Mouse (Mus musculus) neural tube, embryonic 14.5 days (tissue): ENCODE data around the gene Slc22a12. TPM values are rescaled to one million over a fixed set of nuclear protein-coding genes. Genes with fewer than 3 reads are reported as not detected.

Experiments used
- ATAC-seq: fragments of 200-750 bp; cut with Nextera tagmentation; 2 replicates; pipeline ENCODE4 v1.8.0; 2017; ENCODE audit warnings: low read depth, mild to moderate bottlenecking, moderate TSS enrichment, moderate library complexity
- H3K27ac ChIP-seq: fragments of 300-500 bp; sonication (generic); 2 replicates; pipeline ENCODE4 v1.5.1; 2014; ENCODE audit warnings: low read depth, mild to moderate bottlenecking, control low read depth, low read length, moderate library complexity, mixed read lengths
- H3K27me3 ChIP-seq: fragments of 300-500 bp; sonication (generic); 2 replicates; pipeline ENCODE4 v1.6.1; 2014; ENCODE audit warnings: low read length; ENCODE audit not compliant: control insufficient read depth, insufficient read depth
- H3K36me3 ChIP-seq: fragments of 300-500 bp; sonication (generic); 2 replicates; pipeline ENCODE4 v1.6.1; 2014; ENCODE audit warnings: low read length, mixed read lengths; ENCODE audit not compliant: control insufficient read depth, insufficient read depth
- H3K4me1 ChIP-seq: fragments of 300-500 bp; sonication (generic); 2 replicates; pipeline ENCODE4 v1.6.1; 2014; ENCODE audit warnings: low read length; ENCODE audit not compliant: control insufficient read depth, insufficient read depth
- H3K4me2 ChIP-seq: fragments of 300-500 bp; sonication (generic); 2 replicates; pipeline ENCODE4 v1.6.1; 2014; ENCODE audit warnings: mild to moderate bottlenecking, low read depth, low read length, control low read depth
- H3K4me3 ChIP-seq: fragments of 300-500 bp; sonication (generic); 2 replicates; pipeline ENCODE4 v1.5.1; 2014; ENCODE audit warnings: low read depth, low read length, control low read depth, mixed read lengths
- H3K9ac ChIP-seq: fragments of 300-500 bp; sonication (generic); replicated peaks from 2 replicates; pipeline ENCODE4 v1.6.1; 2014; ENCODE audit warnings: low read depth, mild to moderate bottlenecking, control low read depth, low read length, mixed read lengths
- H3K9me3 ChIP-seq: fragments of 300-500 bp; sonication (generic); 2 replicates; pipeline ENCODE4 v1.6.1; 2016; ENCODE audit warnings: low read length; ENCODE audit not compliant: control insufficient read depth
- WGBS: fragments of 180-500 bp; shearing (Covaris S2); extraction: QIAGEN DNeasy Blood & Tissue Kit; methylation state at CpG from one replicate; pipeline ENCODE4 v1.1.7; 2014; 5-methylcytosine and 5-hydroxymethylcytosine counted together
- polyA plus RNA-seq: library from polyadenylated mRNA; unstranded; fragments of >200 nt; fragmentation: Nextera tagmentation; extraction: Ambion mirVana; gene quantifications from 2 replicates; pipeline ENCODE4 v1.2.1, GENCODE M21; 2014

The Slc22a12 gene
- polyA plus RNA-seq, 1 experiment from 2014 or later: 0.11 TPM

DNA sequence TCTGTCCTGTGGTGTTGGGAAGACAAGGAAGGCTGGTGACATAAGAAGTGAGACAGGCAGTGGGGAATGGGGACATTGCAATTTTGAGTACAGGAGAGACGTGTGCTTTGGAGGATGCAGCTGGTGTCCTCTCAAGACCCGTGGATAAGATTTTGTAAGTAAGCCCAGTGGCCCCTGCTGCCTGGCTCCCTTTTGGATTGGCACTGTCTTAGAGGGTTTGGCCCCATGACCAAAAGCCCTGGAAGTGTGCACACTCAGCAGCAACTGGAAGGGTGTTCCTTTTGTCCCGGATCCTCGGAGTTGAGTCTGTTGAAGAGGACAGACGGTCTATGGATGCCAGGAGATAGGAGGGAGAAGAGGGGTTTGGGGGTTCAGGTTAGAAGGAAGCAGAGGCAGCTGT lies 2.6 kb upstream of the Slc22a12 start:
- Histone ChIP-seq H3K4me1 (no peaks in the 10 kb centered on the region), H3K36me3 (no peaks in the 10 kb centered on the region), H3K27me3 (no peaks in the 10 kb centered on the region), H3K9me3 (no peaks in the 10 kb centered on the region), H3K4me2 (no peak overlapping the region), H3K9ac (no peak overlapping the region), H3K4me3 (no peak overlapping the region), H3K27ac (no peak overlapping the region)
- WGBS: 94% methylated on average over 5 of the region's 5 CpGs
- ATAC-seq: no peak

GRCm38 (mm10) chr19:6544712-6545111 lies 1.9 kb upstream of the Slc22a12 start:
- no peak for ATAC-seq

DNA sequence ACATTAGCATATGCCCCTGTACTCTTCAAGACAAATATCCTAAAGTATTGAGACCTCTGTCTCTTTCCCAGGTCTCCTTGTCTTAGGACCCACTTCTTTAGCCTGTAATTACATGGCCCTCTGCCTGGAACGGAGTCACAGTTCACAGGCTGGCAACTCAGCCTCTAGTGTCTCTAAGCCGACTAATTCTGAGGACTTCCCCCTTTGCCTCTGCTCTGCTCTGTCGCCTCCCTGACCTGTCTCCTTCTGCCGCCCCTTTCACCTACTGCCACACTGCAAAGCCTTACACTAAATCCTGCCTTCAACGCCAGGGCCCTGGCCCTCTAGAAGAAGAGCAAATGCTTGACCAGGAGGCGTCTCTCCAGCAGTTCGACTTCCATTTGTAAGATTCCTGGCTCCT lies 686 bp upstream of the Slc22a12 start:
- Histone ChIP-seq H3K27me3 (no peaks in the 10 kb centered on the region), H3K9me3 (no peaks in the 10 kb centered on the region), H3K9ac (no peak overlapping the region), H3K4me3 (no peak overlapping the region), H3K36me3 (no peaks in the 10 kb centered on the region), H3K4me2 (no peak overlapping the region), H3K4me1 (no peaks in the 10 kb centered on the region), H3K27ac (no peak overlapping the region)
- 58% methylated on average over 7 of the region's 7 CpGs for WGBS
- ATAC-seq: no peak

More at GRCm38 (mm10) chr19:6544712-6545111, 1.9 kb upstream of the Slc22a12 start:
- Histone ChIP-seq H3K9me3 (no peaks in the 10 kb centered on the region), H3K4me2 (no peak overlapping the region), H3K27ac (no peak overlapping the region), H3K27me3 (no peaks in the 10 kb centered on the region), H3K4me3 (no peak overlapping the region), H3K4me1 (no peaks in the 10 kb centered on the region), H3K9ac (no peak overlapping the region), H3K36me3 (no peaks in the 10 kb centered on the region)
- 88% methylated on average over 13 of the region's 13 CpGs for WGBS

- no peaks in the 10 kb centered on the region for H3K27me3 ChIP-seq
- H3K9ac ChIP-seq: no peak overlapping the region
- no peak overlapping the region for H3K4me2 ChIP-seq
- ATAC-seq: no peak
- no peaks in the 10 kb centered on the region for H3K36me3 ChIP-seq
- no peak overlapping the region for H3K4me3 ChIP-seq
- H3K9me3 ChIP-seq: no peaks in the 10 kb centered on the region
- no peak overlapping the region for H3K27ac ChIP-seq
- 92% methylated on average over 6 of the region's 6 CpGs for WGBS
- no peaks in the 10 kb centered on the region for H3K4me1 ChIP-seq
These were observed 177 bp upstream of the Slc22a12 start for GRCm38 (mm10) chr19:6543035-6543383.

GRCm38 (mm10) chr19:6541521-6541920 lies 1.3 kb downstream of the Slc22a12 start:
- Histone ChIP-seq H3K36me3 (no peaks in the 10 kb centered on the region), H3K4me1 (no peaks in the 10 kb centered on the region), H3K9me3 (no peaks in the 10 kb centered on the region), H3K27ac (no peak overlapping the region), H3K9ac (no peak overlapping the region), H3K27me3 (no peaks in the 10 kb centered on the region), H3K4me2 (no peak overlapping the region), H3K4me3 (no peak overlapping the region)
- 90% methylated on average over 7 of the region's 7 CpGs for WGBS
- no peak for ATAC-seq

GRCm38 (mm10) chr19:6540191-6540590 lies 2.6 kb downstream of the Slc22a12 start:
- 90% methylated on average over 6 of the region's 6 CpGs for WGBS
- Histone ChIP-seq H3K9me3 (no peaks in the 10 kb centered on the region), H3K27me3 (no peaks in the 10 kb centered on the region), H3K4me1 (no peaks in the 10 kb centered on the region), H3K4me3 (no peak overlapping the region), H3K36me3 (no peaks in the 10 kb centered on the region), H3K4me2 (no peak overlapping the region), H3K27ac (no peak overlapping the region), H3K9ac (no peak overlapping the region)
- ATAC-seq: no peak

- 75% methylated on average over 4 of the region's 4 CpGs for WGBS
- Histone ChIP-seq H3K27ac (no peak overlapping the region), H3K36me3 (no peaks in the 10 kb centered on the region), H3K4me2 (no peak overlapping the region), H3K4me3 (no peak overlapping the region), H3K27me3 (no peaks in the 10 kb centered on the region), H3K4me1 (no peaks in the 10 kb centered on the region), H3K9ac (no peak overlapping the region), H3K9me3 (no peaks in the 10 kb centered on the region)
- no peak for ATAC-seq
These were observed 3.2 kb downstream of the Slc22a12 start for GRCm38 (mm10) chr19:6539592-6539991.

DNA sequence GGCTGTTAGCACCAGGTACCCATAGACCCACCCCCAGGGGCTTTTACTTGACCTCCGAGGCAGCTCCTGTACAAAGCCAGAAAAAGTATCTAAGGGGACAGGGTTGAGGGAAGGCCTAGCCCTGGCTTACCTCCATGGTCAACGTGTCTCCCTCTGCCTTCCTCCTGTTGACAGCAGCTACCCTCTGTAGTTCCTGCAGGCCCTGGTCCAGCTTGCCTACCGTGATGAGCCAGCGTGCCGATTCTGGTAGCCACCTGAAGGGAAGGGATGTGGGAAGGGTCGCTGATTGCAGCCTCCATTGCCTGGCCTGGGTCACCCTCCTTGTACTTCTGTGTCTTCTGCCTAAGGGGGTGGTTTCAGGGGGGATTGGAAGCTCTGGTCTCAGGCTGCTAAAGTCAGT lies 4.3 kb downstream of the Slc22a12 start:
- WGBS: 94% methylated on average over 6 of the region's 6 CpGs

DNA sequence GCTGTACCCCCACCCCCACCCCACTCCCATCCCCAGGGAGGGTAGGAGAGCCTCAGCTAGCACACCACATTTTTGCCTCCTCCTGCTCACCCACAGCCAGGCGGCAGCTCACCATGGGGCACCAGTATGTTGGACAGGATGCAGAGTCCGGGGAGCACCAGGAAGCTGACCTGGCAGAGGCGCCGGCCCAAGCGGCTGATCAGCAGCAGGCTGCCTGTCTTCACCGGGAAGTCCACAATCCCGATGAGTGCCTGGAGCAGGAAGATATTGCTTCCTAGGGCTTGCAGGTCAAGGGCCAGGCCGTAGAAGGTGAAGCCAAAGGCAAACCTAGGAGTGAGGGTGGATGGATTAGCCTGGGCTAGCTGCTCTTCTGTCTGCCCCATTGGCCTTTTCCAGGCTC lies 5.3 kb downstream of the Slc22a12 start:
- H3K4me2 ChIP-seq: no peak overlapping the region
- H3K27ac ChIP-seq: no peak overlapping the region
- WGBS: 74% methylated on average over 8 of the region's 8 CpGs
- H3K9ac ChIP-seq: no peak overlapping the region
- ATAC-seq: no peak
- H3K36me3 ChIP-seq: no peaks in the 10 kb centered on the region
- no peak overlapping the region for H3K4me3 ChIP-seq
- no peaks in the 10 kb centered on the region for H3K9me3 ChIP-seq
- H3K27me3 ChIP-seq: no peaks in the 10 kb centered on the region
- H3K4me1 ChIP-seq: peaks cover 6% of the 10 kb centered on the region; the same call in 1 of the 2 replicates

More for the DNA sequence above, 4.3 kb downstream of the Slc22a12 start:
- H3K27ac ChIP-seq: no peak overlapping the region
- no peaks in the 10 kb centered on the region for H3K36me3 ChIP-seq
- no peak overlapping the region for H3K4me2 ChIP-seq
- no peak overlapping the region for H3K9ac ChIP-seq
- no peaks in the 10 kb centered on the region for H3K27me3 ChIP-seq
- no peaks in the 10 kb centered on the region for H3K4me1 ChIP-seq
- no peak for ATAC-seq
- no peak overlapping the region for H3K4me3 ChIP-seq
- no peaks in the 10 kb centered on the region for H3K9me3 ChIP-seq

GRCm38 (mm10) chr19:6536696-6537095 lies 6.1 kb downstream of the Slc22a12 start:
- WGBS: 66% methylated on average over 6 of the region's 6 CpGs
- Histone ChIP-seq H3K27ac (no peak overlapping the region), H3K4me3 (no peak overlapping the region), H3K9me3 (no peaks in the 10 kb centered on the region), H3K4me2 (no peak overlapping the region), H3K4me1 (peaks cover 14% of the 10 kb centered on the region), H3K9ac (no peak overlapping the region), H3K36me3 (no peaks in the 10 kb centered on the region), H3K27me3 (no peaks in the 10 kb centered on the region)
- no peak for ATAC-seq
